Mouse (Mus musculus): ENCODE results near the gene Pip4k2a. TPM values are rescaled to one million over a fixed set of nuclear protein-coding genes. Genes with fewer than 3 reads are reported as not detected.

The Pip4k2a gene
- total RNA-seq, 2 experiments from 2014 or later: 51.5 to 56.6 TPM

DNA sequence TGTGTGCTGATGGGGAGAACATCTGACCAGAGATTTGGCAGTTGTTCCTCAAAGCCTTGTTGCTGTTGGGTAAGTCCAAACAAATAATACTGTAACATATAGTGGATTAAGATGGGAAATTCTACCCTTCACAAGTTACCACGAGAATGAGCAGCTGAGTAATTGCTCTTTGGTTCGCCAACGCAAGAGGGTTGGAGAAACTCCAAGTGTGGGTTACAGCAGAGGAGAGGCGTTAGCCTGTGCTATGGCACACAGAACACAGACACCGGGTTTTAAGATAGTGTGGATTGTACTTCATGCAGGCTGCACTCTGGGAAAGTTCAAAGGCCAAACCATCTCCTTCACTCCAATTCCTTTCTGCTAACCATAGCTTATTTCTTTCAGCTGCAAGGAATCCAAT, 144.6 kb downstream of the Pip4k2a start:
- Histone ChIP-seq H3K27ac (no peak overlapping the region), H3K4me3 (no peak overlapping the region)
- TF ChIP-seq CTCF (conservative IDR thresholded peaks at IDR 0.05): no peak
- DNase-seq (ENCODE audit: low spot score in 2 of 2): no peak

DNA sequence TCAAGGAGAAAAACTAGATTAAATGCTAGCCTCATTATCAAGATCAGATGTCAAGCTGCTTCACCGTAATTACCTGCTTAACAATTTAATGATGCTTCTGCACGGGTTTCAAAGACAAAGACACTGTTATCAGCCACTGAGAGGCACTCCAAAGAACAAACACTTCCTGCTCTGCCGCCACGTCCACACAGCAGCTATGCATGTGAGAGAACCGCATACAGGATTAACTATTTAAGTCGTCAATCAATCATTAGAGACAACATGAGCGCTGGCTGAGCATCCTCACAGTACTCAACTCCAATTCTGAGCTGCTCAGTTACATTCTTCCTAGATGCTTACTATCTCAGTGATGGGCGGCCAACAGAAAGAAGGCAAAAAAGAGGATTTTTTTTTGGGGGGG, 147.3 kb downstream of the Pip4k2a start:
- DNase-seq (ENCODE audit: low spot score in 2 of 2): no peak
- no peak for TF ChIP-seq CTCF (conservative IDR thresholded peaks at IDR 0.05)
- no peak overlapping the region for H3K4me3 ChIP-seq
- no peak overlapping the region for H3K27ac ChIP-seq

DNA sequence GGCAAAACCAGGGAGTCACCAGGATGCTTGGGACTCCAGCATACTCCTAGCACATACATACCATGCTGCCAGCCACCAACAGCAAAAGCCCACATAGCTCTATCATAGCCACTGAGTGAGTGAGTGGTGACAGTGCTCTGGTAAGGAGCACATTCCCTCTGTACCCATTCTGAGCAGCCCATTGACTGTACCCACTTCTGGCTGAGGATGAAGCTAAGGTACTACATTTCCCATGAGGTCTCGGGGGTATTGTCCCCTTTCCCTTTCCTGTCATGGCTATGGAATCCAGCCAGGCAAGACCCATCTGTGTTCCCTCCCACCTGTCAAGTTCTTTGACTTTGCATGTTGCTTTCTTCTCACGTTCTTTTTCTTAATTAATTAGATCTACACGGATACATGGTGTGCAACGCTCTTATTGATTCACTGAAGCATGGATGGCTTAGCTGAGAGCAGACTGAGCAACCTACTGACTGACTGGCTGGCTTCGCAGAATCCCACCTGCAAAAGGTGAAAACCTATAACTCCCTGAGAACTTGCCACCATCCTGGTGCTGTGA, 149.8 kb downstream of the Pip4k2a start:
- Histone ChIP-seq H3K4me3 (no peak overlapping the region), H3K27ac (no peak overlapping the region)
- DNase-seq (ENCODE audit: low spot score in 2 of 2): no peak
- TF ChIP-seq CTCF (conservative IDR thresholded peaks at IDR 0.05): no peak

DNA sequence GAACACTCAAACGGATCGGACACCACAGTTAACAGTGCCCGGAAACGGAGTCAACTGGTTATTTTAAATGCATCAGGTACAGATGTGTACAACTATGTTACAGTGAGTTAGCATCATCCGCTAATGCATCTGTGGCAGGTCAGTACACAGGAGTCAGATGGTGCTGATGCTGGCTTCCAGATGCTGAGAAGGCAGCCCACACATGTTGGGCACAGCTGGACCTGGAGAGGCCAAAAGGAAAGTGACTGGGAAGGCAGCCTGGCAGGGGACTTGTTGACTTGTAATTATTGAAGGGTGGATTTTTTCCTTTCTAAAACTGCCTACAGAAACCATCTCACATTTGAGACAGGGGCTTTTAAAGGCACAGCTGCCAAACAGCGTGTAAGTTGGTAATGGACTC, 155.4 kb downstream of the Pip4k2a start:
- Histone ChIP-seq H3K4me3 (no peak overlapping the region), H3K27ac (no peak overlapping the region)
- TF ChIP-seq CTCF (conservative IDR thresholded peaks at IDR 0.05): no peak
- DNase-seq (ENCODE audit: low spot score in 2 of 2): no peak

DNA sequence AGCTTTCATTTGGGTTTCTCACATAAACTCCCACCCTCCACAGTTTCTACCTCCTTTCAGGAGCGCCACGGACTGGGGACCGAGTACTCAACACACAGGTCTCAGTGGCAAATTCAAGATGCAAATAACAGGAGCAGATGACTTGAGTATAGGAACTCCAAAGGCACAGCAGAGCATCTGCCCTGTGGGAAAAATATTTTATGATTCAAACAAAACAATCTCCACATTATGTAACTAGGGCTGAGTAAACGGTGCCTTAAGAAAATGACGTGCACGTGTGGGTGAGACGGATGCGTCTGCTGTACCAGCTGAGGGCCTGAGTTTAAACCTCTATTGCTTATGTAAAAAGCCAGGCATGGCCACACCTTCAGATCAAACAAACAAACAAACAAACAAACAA, 156.9 kb downstream of the Pip4k2a start:
- Histone ChIP-seq H3K4me3 (no peak overlapping the region), H3K27ac (peak overlapping the region; percentile 36; the same call in 1 of the 2 replicates)
- DNase-seq (ENCODE audit: low spot score in 2 of 2): peak in 1 of 2 experiments; percentile 34
- no peak for TF ChIP-seq CTCF (conservative IDR thresholded peaks at IDR 0.05)

DNA sequence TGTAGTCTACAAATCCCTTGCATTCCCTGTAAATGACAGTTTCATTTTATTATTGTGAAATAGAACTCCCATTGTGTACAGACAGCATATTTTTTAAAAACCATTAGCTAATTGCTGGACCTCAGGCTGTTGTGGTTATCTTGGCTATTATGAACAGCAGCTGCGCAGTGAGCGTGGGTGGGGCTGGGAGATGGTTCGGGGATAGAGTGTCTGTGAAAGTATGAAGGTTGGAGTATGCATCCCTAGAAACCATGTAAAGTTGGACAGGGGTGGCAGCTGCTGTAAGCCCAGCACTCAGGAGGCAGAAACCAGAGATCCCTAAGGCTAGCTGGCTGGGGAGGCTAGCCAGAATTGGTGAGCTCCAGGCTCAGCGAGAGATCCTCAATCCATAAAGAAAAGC, 158.4 kb downstream of the Pip4k2a start:
- DNase-seq (ENCODE audit: low spot score in 2 of 2): no peak
- peak overlapping the region; percentile 68; the same call in 1 of the 2 replicates for H3K27ac ChIP-seq
- TF ChIP-seq CTCF (conservative IDR thresholded peaks at IDR 0.05): no peak
- H3K4me3 ChIP-seq: no peak overlapping the region

DNA sequence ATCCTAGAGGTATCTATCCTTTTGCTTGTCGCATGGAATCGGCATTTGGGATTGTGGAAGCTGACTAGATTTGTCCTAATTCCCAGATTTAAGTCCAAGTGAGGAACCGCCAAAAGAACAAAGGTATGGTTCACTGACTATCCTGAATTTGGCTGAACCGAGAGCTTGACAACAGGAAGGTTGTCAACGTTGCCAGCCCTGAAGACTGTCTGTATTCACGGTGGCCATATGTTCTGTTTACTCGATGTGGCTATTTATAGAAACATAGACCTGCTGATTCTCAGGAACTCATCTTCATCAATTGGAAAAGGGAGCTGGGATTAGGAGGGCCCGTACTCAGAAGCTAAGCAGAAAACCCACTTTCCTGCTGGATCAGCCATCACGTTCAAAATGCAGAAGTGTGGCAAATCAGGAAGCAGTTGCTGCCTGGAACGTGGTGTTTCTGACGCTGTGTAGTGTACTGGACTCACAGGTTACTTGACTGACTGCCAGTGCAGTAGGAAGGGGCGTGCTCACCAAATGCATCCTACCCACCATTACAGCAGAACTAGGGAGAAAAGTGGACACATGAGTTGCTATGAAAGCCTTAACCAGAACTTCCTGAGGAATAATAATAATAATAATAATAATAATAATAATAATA, 162.5 kb downstream of the Pip4k2a start:
- no peak for DNase-seq (ENCODE audit: low spot score in 2 of 2)
- H3K27ac ChIP-seq: no peak overlapping the region
- no peak overlapping the region for H3K4me3 ChIP-seq
- TF ChIP-seq CTCF (conservative IDR thresholded peaks at IDR 0.05): no peak

DNA sequence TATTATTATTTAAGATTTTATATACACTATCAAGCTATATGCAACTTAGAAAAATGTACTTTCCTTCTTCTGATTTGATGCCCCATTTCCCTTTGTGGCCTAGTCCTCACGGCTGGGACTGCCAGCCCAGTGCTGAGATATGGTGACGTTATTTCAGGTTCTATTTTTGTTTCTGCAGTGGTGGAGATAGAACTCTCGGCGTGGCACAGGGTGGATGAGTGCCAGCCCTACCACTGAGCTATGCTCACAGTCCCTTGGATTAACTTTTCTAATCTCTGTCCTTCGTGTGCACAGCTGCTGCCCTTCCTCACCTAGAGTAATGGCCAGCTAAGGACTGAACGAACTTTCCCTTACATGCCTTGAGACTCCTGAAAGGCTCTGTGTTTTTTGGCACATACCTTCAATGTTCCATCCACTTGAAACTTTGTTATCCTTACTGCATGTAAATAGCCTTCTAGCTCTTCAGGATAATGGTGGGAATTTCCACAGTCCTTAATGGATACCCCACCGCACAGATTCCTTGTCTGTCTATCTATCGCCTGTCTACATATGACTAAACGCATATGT, 164.8 kb downstream of the Pip4k2a start:
- Histone ChIP-seq H3K4me3 (no peak overlapping the region), H3K27ac (no peak overlapping the region)
- DNase-seq (ENCODE audit: low spot score in 2 of 2): no peak
- no peak for TF ChIP-seq CTCF (conservative IDR thresholded peaks at IDR 0.05)

DNA sequence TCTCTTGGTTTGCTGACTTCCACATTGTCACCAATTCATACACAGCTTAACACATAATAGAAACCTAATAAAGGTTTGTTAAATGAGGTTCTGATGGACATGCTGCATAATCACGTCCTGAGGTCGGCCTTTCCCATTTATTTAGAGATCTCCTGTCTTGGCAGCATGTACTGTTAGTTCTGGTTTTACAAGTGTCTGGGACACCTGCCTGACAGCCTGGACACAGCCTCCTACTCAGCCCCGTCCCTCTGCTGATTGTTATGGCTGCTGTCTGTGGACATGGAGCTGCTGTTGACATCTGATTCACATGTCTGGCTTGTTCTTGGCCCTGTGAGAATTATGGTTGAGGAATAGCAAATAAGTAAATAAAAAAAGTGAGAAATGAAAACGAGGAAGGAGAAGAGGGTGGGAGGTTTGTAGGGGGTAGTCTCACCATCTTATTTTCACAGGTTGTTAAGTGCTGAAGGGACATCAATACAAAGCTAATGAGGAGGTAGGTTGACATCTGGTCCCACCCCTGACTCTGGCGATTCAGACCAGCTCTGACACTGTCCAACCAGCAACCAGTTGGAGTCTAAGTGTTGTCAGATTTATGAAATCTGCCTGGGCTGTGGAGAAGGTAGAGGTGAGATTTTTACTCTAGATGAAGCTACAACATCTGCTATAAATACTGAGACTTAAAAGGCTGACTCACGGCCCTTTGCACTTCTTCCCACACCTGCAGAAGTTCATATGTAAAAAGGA, 166.7 kb downstream of the Pip4k2a start:
- DNase-seq (ENCODE audit: low spot score in 2 of 2): no peak
- TF ChIP-seq CTCF (conservative IDR thresholded peaks at IDR 0.05): no peak
- Histone ChIP-seq H3K27ac (no peak overlapping the region), H3K4me3 (no peak overlapping the region)

DNA sequence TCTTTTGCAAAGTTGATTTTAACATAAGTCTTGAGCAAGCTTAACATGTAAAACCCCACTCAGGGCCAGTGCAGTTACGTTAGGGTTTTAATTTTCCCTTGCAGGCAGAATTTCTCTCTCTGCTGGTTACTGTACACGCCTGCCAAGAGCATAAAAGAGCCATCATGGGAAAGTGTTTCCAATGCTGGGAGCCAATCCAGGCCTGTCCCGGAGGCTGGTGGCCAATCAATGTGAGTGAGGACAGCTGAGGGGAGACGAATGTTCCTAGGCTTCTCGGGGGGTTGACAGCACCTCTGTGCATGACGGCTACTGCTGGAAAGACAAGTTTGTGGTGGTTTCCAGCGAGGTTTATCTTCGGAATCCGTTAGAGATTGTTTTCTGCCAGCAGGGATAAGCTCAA, 175.2 kb downstream of the Pip4k2a start:
- no peak for TF ChIP-seq CTCF (conservative IDR thresholded peaks at IDR 0.05)
- Histone ChIP-seq H3K27ac (no peak overlapping the region), H3K4me3 (no peak overlapping the region)
- peak in 1 of 2 experiments; percentile 38 for DNase-seq (ENCODE audit: low spot score in 2 of 2)

DNA sequence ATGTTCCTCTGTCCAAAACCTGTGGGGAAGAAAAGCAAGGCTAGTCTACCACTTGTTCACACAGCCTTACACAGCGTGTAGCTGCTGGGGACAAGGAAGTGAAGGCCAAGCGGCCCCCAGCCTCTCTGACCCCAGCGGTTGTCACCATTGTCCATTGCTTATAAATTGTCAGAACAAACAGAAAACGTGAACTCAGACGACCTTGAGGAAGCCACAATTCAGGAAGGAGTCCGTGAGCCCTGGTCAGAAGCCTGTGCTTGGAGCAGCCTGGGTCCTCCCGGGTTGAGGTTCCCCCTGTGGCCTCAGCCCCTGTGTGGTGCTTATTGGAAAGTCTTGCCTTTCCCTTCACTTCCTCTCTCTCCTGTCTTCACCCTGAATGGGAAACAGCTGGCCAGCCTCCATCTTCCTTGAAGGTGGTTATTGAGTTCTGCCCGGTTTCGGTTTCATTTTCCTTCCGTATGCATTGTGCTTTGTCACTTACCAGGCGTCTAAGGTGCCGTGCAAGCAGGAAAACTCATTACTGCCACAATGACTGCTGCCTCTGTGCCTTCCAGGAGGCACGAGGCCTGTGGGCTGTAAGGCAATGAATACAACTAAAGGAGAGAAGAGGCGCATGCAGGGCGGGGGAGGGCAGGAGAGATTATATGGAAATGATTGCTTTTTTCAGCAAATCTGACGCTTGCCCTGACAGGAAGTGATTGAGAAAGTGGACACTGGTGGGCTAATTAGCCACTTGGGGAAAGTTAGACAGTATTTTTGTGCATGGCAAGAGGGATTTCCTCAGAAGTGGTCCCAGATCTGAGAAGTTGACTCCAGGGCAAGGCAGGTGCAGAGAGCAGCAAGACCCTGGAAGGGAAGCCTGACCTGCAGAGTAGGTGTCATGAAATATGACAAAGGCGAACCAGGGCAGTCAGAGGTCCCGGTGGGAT, 176.2 kb downstream of the Pip4k2a start:
- peak overlapping the region; percentile 35 for H3K4me3 ChIP-seq
- DNase-seq (ENCODE audit: low spot score in 2 of 2): no peak
- no peak for TF ChIP-seq CTCF (conservative IDR thresholded peaks at IDR 0.05)
- 0 out of 2 replicates have a peak overlapping the region, but pooled peaks have one; percentile 32 for H3K27ac ChIP-seq

DNA sequence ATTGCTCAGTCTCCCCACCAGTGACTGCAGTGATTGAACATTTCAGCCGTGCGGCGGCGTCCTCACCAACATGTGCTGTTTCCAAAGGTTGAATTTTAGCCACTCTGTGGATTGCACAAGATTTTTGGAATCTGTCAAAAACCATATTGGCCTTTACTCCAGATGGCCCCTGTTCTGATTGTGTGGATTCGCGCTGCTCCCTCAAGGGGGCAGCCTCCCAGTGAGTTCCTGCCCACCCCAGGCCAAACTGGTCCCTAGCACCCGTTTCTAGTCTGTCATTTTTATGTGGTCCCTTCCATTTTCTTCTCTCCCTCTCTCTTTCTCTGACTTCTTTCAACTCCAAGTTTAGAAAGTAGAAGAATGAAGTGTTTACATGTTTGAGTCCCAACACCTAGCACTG, 178.4 kb downstream of the Pip4k2a start:
- no peak for DNase-seq (ENCODE audit: low spot score in 2 of 2)
- TF ChIP-seq CTCF (conservative IDR thresholded peaks at IDR 0.05): peak; percentile 59
- no peak overlapping the region for H3K27ac ChIP-seq
- no peak overlapping the region for H3K4me3 ChIP-seq

Data from layer of hippocampus, adult 2 months (tissue).